Mouse (Mus musculus) kidney, embryonic 16.5 days (tissue): ENCODE measurements around the gene Trappc3. TPM values are rescaled to one million over a fixed set of nuclear protein-coding genes. Genes with fewer than 3 reads are reported as not detected.

Source experiments
- ATAC-seq: fragments of 200-750 bp; cut with Nextera tagmentation; 2 replicates; pipeline ENCODE4 v1.8.0; 2017; ENCODE audit warnings: moderate TSS enrichment; ENCODE audit not compliant: low FRiP score, low TSS enrichment
- H3K27ac ChIP-seq: fragments of 300-500 bp; sonication (generic); 2 replicates; pipeline ENCODE4 v1.5.1; 2014; ENCODE audit warnings: low read length
- H3K27me3 ChIP-seq: fragments of 300-500 bp; sonication (generic); 2 replicates; pipeline ENCODE4 v1.6.1; 2014; ENCODE audit warnings: low read length, control low read depth, mixed read lengths; ENCODE audit not compliant: insufficient read depth
- H3K36me3 ChIP-seq: fragments of 300-500 bp; sonication (generic); 2 replicates; pipeline ENCODE4 v1.6.1; 2014; ENCODE audit warnings: low read length, control low read depth, mixed read lengths; ENCODE audit not compliant: insufficient read depth
- H3K4me1 ChIP-seq: fragments of 300-500 bp; sonication (generic); 2 replicates; pipeline ENCODE4 v1.6.1; 2014; ENCODE audit warnings: low read length, control low read depth, mixed read lengths; ENCODE audit not compliant: insufficient read depth
- H3K4me2 ChIP-seq: fragments of 300-500 bp; sonication (generic); replicated peaks from 2 replicates; pipeline ENCODE4 v1.6.1; 2014; ENCODE audit warnings: low read depth, low read length
- H3K4me3 ChIP-seq: fragments of 300-500 bp; sonication (generic); 2 replicates; pipeline ENCODE4 v1.5.1; 2014; ENCODE audit warnings: mild to moderate bottlenecking, low read length
- H3K9ac ChIP-seq: fragments of 300-500 bp; sonication (generic); replicated peaks from 2 replicates; pipeline ENCODE4 v1.6.1; 2014; ENCODE audit warnings: low read length
- H3K9me3 ChIP-seq: fragments of 300-500 bp; sonication (generic); 2 replicates; pipeline ENCODE4 v1.6.1; 2016; ENCODE audit warnings: low read length, control low read depth
- WGBS: fragments of 180-500 bp; shearing (Covaris S2); extraction: QIAGEN DNeasy Blood & Tissue Kit; methylation state at CpG from one replicate; pipeline ENCODE4 v1.1.7; 2014; 5-methylcytosine and 5-hydroxymethylcytosine counted together
- polyA plus RNA-seq: library from polyadenylated mRNA; unstranded; fragments of >200 nt; fragmentation: Nextera tagmentation; extraction: Ambion mirVana; gene quantifications from 2 replicates; pipeline ENCODE4 v1.2.1, GENCODE M21; 2015

Gene Trappc3
- polyA plus RNA-seq, 1 experiment from 2014 or later, result 120 TPM

DNA sequence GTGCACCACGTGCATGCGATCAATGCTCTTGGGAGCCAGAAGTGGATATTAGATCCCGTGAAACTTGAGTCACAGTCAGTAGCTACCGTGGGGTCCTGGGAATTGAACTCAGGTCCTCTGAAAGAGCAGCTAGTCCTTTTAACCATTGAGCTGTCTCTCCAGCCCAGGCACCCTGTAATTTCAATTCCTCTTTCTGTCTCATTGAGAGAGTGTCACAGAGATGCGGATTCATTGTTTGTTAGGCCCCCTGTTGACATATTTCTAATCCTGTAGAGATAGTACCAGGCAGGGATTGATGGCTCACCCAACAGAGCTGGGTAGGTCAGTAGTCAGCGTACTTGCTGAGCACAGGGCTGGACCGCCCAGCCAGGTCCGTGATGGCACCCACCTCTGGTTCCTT is 28.2 kb downstream of the Trappc3 start:
- no peak for ATAC-seq
- H3K9ac ChIP-seq, result no peak overlapping the region
- H3K4me1 ChIP-seq, result peaks cover 24% of the 10 kb centered on the region
- 88% methylated on average over 8 of the region's 8 CpGs for WGBS
- no peak overlapping the region for H3K4me2 ChIP-seq
- no peak overlapping the region for H3K4me3 ChIP-seq
- no peak overlapping the region for H3K27ac ChIP-seq
- peaks cover 30% of the 10 kb centered on the region for H3K27me3 ChIP-seq
- H3K9me3 ChIP-seq, result no peaks in the 10 kb centered on the region
- no peaks in the 10 kb centered on the region for H3K36me3 ChIP-seq

DNA sequence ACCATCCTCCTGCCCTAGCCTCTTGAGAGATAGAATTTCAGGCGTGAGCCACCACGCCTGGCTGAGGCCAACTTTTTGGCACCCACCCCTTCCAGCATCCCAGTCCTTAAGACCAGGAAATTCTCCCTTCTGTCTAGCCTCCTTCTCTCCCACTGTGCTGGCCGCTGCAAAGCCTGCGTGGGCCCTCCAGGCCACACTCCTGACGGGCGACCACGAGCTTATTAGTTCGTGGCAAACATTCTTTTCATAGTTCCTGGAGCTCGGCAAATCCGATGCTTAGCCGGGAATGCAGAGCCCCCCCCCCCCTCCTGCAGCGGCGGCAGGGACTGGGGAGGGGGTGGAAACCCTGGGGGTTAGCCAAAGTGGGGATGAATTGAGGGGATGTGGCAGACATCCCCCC is 29.1 kb downstream of the Trappc3 start:
- no peak overlapping the region for H3K4me3 ChIP-seq
- H3K4me2 ChIP-seq, result no peak overlapping the region
- peaks cover 23% of the 10 kb centered on the region for H3K4me1 ChIP-seq
- H3K27me3 ChIP-seq, result peaks cover 23% of the 10 kb centered on the region
- H3K36me3 ChIP-seq, result no peaks in the 10 kb centered on the region
- ATAC-seq, result no peak
- no peaks in the 10 kb centered on the region for H3K9me3 ChIP-seq
- H3K9ac ChIP-seq, result 0 out of 2 replicates have a peak overlapping the region, but pooled peaks have one; percentile 29
- WGBS, result 24% methylated on average over 13 of the region's 13 CpGs
- H3K27ac ChIP-seq, result no peak overlapping the region

DNA sequence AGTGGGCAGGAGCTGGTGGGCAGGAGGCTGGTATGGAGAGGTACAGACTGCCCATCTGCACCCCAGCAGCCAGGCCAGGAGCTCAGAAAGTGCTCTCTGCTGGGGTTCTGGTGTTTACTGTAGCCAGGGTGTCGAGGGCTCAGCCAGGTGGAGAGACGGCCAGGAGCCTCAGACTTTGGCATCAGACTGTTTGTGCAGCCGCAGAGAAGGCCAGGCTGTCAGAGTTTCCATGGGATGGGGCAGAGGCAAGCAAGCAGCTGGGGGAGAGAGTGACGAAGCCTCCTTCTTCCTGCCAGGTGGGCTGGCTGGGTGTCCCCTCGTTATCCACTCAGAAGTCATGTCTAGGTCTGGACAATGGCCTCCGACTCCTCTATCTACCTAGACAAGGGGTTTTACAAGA is 33.0 kb downstream of the Trappc3 start:
- H3K9me3 ChIP-seq, result no peaks in the 10 kb centered on the region
- WGBS, result 63% methylated on average over 6 of the region's 6 CpGs

DNA sequence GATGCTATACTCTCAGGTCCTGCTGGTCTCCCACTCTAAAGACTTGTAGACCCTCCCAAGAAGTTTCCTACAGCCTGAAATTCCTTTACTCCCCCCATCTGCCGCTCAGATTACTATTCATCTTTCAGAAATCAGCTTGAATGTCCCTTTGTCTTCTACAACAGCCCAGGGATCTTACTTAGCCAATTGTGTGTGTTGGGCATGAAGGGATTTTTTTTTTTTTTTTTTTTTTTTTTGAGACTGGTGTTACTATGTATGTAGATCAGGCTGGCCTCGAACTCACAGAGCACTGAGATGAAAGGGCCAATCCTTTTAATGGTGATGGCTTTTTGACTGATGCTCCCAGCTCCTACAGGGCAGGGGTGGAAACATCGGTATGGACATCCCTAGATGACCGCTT is 33.8 kb downstream of the Trappc3 start:
- H3K4me1 ChIP-seq, result peaks cover 24% of the 10 kb centered on the region
- H3K36me3 ChIP-seq, result no peaks in the 10 kb centered on the region
- no peak overlapping the region for H3K9ac ChIP-seq
- peaks cover 18% of the 10 kb centered on the region for H3K27me3 ChIP-seq
- no peak overlapping the region for H3K4me3 ChIP-seq
- WGBS, result 46% methylated on average over 4 of the region's 4 CpGs
- no peaks in the 10 kb centered on the region for H3K9me3 ChIP-seq
- H3K27ac ChIP-seq, result no peak overlapping the region
- H3K4me2 ChIP-seq, result no peak overlapping the region
- no peak for ATAC-seq

More for the DNA sequence above, 33.0 kb downstream of the Trappc3 start:
- Histone ChIP-seq H3K36me3 (no peaks in the 10 kb centered on the region), H3K4me2 (no peak overlapping the region), H3K27ac (no peak overlapping the region), H3K27me3 (peaks cover 10% of the 10 kb centered on the region), H3K9ac (no peak overlapping the region), H3K4me1 (peaks cover 19% of the 10 kb centered on the region), H3K4me3 (no peak overlapping the region)
- ATAC-seq, result no peak

DNA sequence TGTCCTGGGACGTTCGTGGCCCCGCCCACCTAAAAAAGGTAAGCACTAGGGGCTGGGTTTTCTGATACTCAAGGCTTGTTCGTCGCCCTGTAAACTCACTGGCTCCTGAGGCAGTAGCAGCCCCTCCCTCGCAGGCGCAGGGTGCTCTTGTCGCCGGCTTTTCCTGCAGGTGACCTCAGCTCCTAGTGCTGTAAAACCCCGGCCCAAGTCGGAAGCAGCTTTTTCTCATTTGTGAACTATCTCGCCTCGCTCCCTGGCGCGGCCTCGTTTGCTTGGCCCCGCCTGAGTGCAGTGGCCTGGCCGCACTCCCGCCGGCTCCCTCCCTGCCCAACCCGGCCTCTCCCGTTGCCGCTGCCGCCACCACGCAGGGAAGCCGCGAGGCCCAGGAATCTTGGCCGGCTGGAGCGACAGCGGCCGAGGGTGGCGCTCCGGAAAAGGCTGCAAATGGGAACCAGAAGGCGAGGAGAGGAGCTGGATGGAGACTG is 34.5 kb downstream of the Trappc3 start:
- Histone ChIP-seq H3K4me3 (peak overlapping the region; percentile 34), H3K27ac (no peak overlapping the region), H3K9me3 (no peaks in the 10 kb centered on the region), H3K4me2 (peak overlapping the region; percentile 57), H3K9ac (peak overlapping the region; percentile 18), H3K36me3 (no peaks in the 10 kb centered on the region), H3K4me1 (peaks cover 27% of the 10 kb centered on the region), H3K27me3 (peaks cover 22% of the 10 kb centered on the region)
- WGBS, result under 1% methylated on average over 34 of the region's 34 CpGs
- ATAC-seq, result peak; percentile 16; the same call in 1 of the 2 replicates

DNA sequence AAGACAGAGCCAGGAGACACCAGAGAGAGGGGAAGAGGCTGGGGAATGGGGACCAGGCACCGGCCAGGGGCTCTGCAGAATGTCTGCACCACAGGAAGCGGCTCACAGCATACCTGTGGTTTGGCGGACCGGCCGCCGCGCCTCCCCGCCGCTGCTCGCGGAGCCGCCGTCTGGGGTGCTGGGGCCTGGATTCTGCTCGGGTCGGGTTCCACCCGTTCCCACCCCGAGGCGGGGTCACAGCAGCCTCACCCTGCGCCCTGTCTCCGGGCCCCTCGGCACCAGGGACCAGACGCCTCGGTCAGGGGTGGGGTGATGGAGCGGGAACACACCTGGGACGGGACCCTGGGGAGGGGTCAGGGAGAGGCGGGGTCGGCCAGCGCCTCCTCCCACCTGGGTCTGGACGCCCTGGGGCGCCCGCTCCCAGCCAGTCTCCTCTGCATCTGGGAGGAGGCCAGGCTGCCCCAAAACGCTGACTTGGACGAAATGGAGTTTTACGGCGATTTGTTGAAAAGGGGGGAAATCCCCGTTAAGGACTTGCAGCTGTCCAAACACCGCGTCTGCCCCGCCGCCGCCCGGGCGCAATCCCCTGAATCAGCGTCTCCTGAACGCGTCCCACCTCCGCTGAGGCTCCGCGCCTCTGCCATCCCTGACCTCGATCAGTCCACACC is 38.9 kb downstream of the Trappc3 start:
- Histone ChIP-seq H3K4me2 (peak overlapping the region; percentile 72), H3K36me3 (no peaks in the 10 kb centered on the region), H3K9me3 (0 out of 2 replicates have a peak, but pooled peaks cover 3% of the 10 kb centered on the region), H3K27ac (no peak overlapping the region), H3K27me3 (peaks cover 36% of the 10 kb centered on the region), H3K9ac (peak overlapping the region; percentile 45), H3K4me1 (peaks cover 32% of the 10 kb centered on the region), H3K4me3 (peak overlapping the region; percentile 44)
- 2% methylated on average over 47 of the region's 50 CpGs for WGBS
- ATAC-seq, result peak; percentile 18; the same call in 1 of the 2 replicates

DNA sequence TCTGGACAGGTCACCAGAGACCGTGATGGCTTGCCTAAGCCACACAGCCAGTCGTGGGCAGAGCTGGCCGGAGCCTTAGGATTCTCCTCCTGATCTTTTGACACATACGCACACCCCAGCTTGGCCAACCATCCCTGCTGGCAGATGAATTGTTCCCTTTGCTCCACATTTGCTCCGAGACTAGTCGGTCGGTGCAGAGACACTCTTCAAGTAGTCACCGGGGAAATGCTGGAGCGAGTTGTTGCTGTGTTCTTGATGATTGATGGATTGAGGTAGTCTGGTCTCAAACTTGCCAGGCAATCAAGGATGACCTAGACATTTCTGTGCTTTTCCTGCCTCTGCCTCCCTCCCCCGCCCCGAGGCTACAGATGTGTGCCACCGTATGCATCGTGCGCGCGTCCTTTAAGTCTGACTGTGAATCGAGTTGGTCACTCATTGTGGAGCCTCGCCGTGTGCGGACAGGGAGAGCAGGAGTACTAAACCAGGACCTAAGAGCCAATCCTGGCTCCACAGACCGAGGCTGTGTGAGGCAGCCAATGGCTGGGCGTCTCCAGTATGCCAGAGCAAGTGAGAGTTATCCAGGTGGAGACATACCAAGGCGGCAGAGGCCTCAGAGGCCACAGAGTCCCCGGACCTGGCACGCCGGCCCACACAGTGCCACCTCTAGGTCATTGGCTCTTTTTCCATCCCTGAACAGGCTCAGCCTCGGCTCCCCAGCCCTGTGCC is 39.6 kb downstream of the Trappc3 start:
- 0 out of 2 replicates have a peak overlapping the region, but pooled peaks have one; percentile 45 for H3K9ac ChIP-seq
- peak overlapping the region; percentile 44 for H3K4me3 ChIP-seq
- H3K27me3 ChIP-seq, result peaks cover 36% of the 10 kb centered on the region

DNA sequence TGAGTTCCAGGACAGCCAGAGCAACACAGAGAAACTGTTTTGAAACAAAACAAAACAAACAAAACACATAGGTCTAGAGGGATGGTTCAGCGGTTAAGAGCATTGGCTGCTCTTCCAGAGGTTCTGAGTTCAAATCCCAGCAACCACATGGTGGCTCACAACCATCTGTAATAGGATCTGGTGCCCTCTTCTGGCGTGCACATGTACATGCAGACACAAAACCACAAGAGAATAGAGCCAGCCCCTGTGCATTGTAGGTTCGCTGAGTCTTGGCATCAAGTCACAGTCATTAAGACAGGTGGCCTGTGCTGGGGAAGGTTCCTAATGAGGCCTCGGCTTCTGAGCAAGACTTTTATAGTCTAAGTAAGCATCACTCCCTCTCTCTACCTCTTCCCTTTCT is 41.8 kb downstream of the Trappc3 start:
- no peak for ATAC-seq
- no peaks in the 10 kb centered on the region for H3K36me3 ChIP-seq
- peaks cover 21% of the 10 kb centered on the region for H3K4me1 ChIP-seq
- 68% methylated on average over 4 of the region's 4 CpGs for WGBS
- H3K9me3 ChIP-seq, result 0 out of 2 replicates have a peak, but pooled peaks cover 5% of the 10 kb centered on the region
- peaks cover 32% of the 10 kb centered on the region for H3K27me3 ChIP-seq
- no peak overlapping the region for H3K4me3 ChIP-seq
- H3K4me2 ChIP-seq, result no peak overlapping the region
- H3K27ac ChIP-seq, result no peak overlapping the region
- H3K9ac ChIP-seq, result no peak overlapping the region

More for the DNA sequence above, 39.6 kb downstream of the Trappc3 start:
- peak; percentile 20; the same call in 1 of the 2 replicates for ATAC-seq
- Histone ChIP-seq H3K9me3 (0 out of 2 replicates have a peak, but pooled peaks cover 5% of the 10 kb centered on the region), H3K27ac (no peak overlapping the region), H3K4me1 (peaks cover 27% of the 10 kb centered on the region), H3K4me2 (peak overlapping the region; percentile 72), H3K36me3 (no peaks in the 10 kb centered on the region)
- WGBS, result 7% methylated on average over 27 of the region's 27 CpGs

DNA sequence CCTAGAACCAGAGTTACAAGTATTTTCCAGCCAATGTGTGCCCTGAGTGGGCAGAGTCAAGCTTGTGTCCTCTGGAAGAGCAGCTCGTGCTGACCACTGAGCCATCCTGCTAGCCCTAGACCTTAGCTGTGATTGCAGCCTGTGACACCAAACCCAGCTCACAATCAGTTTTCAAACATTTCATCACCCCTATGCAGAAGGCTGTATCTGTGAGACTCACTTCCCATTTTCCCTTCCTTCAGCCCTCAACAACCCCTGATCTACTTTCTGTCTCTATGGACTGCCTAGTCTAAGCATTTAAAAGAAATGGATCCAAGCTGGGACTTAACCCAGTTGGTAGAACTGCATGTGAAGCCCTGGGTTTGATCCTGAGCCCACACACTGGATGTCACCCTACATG is 43.3 kb downstream of the Trappc3 start:
- 100% methylated on average over 1 of the region's 1 CpGs for WGBS
- Histone ChIP-seq H3K9me3 (0 out of 2 replicates have a peak, but pooled peaks cover 5% of the 10 kb centered on the region), H3K27ac (no peak overlapping the region), H3K9ac (no peak overlapping the region), H3K36me3 (no peaks in the 10 kb centered on the region), H3K4me3 (no peak overlapping the region), H3K4me2 (no peak overlapping the region), H3K27me3 (peaks cover 24% of the 10 kb centered on the region), H3K4me1 (peaks cover 24% of the 10 kb centered on the region)
- no peak for ATAC-seq
